Mouse (Mus musculus): ENCODE measurements at regions not wholly inside any gene's neighbourhood (a gene's known extent, or its start where the extent isn't known, plus 50 kb on each side); places are given as distances from the start of the nearest gene placed in this dataset.

GRCm38 (mm10) chr6:52098851-52099250 is 59.3 kb downstream of the Hoxa1 start:
- no peaks in the 10 kb centered on the region for H3K79me3 ChIP-seq (ENCODE audit: low read depth)
- TF ChIP-seq FOSL1 (IDR thresholded peaks at IDR 0.05; ENCODE audit: insufficient read depth, low read length, poor library complexity, severe bottlenecking), result no peak
- TF ChIP-seq CEBPB (IDR thresholded peaks at IDR 0.05; ENCODE audit: low read depth), result no peak
- no peak for TF ChIP-seq MYOD1 (IDR thresholded peaks at IDR 0.05; ENCODE audit: control insufficient read depth, insufficient read length, low read depth)
- TF ChIP-seq CTCF (IDR thresholded peaks at IDR 0.05; ENCODE audit: control insufficient read depth, insufficient read depth, insufficient read length), result no peak
- no peak for TF ChIP-seq USF1 (IDR thresholded peaks at IDR 0.05; ENCODE audit: low read depth)
- TF ChIP-seq MYOG (IDR thresholded peaks at IDR 0.05; ENCODE audit: control insufficient read depth, extremely low read depth, insufficient read length), result no peak
- TF ChIP-seq MAX (IDR thresholded peaks at IDR 0.05), result no peak
- no peaks in the 10 kb centered on the region for H3K79me2 ChIP-seq (ENCODE audit: control insufficient read depth, insufficient read depth)
- no peak overlapping the region for H3K4me3 ChIP-seq (ENCODE audit: insufficient read depth, poor library complexity, severe bottlenecking)
- no peaks in the 10 kb centered on the region for H3K36me3 ChIP-seq (ENCODE audit: control insufficient read depth, insufficient read depth)
- no peaks in the 10 kb centered on the region for H3K27me3 ChIP-seq (ENCODE audit: control insufficient read depth, insufficient read depth, insufficient read length)
- no peak overlapping the region for H3ac ChIP-seq (ENCODE audit: control insufficient read depth, insufficient read length, low read depth)

GRCm38 (mm10) chr6:52095575-52095974 is 62.5 kb downstream of the Hoxa1 start:
- Histone ChIP-seq H3K79me3 (ENCODE audit: low read depth) (no peaks in the 10 kb centered on the region), H3ac (ENCODE audit: control insufficient read depth, insufficient read length, low read depth) (no peak overlapping the region), H3K79me2 (ENCODE audit: control insufficient read depth, insufficient read depth) (no peaks in the 10 kb centered on the region), H3K36me3 (ENCODE audit: control insufficient read depth, insufficient read depth) (no peaks in the 10 kb centered on the region), H3K27me3 (ENCODE audit: control insufficient read depth, insufficient read depth, insufficient read length) (no peaks in the 10 kb centered on the region), H3K4me3 (ENCODE audit: insufficient read depth, poor library complexity, severe bottlenecking) (no peak overlapping the region)
- TF ChIP-seq CTCF (IDR thresholded peaks at IDR 0.05; ENCODE audit: control insufficient read depth, insufficient read depth, insufficient read length) (no peak), MYOD1 (IDR thresholded peaks at IDR 0.05; ENCODE audit: control insufficient read depth, insufficient read length, low read depth) (no peak), MAX (IDR thresholded peaks at IDR 0.05) (no peak), CEBPB (IDR thresholded peaks at IDR 0.05; ENCODE audit: low read depth) (no peak), FOSL1 (IDR thresholded peaks at IDR 0.05; ENCODE audit: insufficient read depth, low read length, poor library complexity, severe bottlenecking) (no peak), USF1 (IDR thresholded peaks at IDR 0.05; ENCODE audit: low read depth) (no peak), MYOG (IDR thresholded peaks at IDR 0.05; ENCODE audit: control insufficient read depth, extremely low read depth, insufficient read length) (no peak)

- no peaks in the 10 kb centered on the region for H3K27me3 ChIP-seq (ENCODE audit: control insufficient read depth, insufficient read depth, insufficient read length)
- H3K4me3 ChIP-seq (ENCODE audit: insufficient read depth, poor library complexity, severe bottlenecking), result no peak overlapping the region
- no peak overlapping the region for H3ac ChIP-seq (ENCODE audit: control insufficient read depth, insufficient read length, low read depth)
- no peaks in the 10 kb centered on the region for H3K79me3 ChIP-seq (ENCODE audit: low read depth)
- no peaks in the 10 kb centered on the region for H3K36me3 ChIP-seq (ENCODE audit: control insufficient read depth, insufficient read depth)
- TF ChIP-seq MYOG (IDR thresholded peaks at IDR 0.05; ENCODE audit: control insufficient read depth, extremely low read depth, insufficient read length) (no peak), MYOD1 (IDR thresholded peaks at IDR 0.05; ENCODE audit: control insufficient read depth, insufficient read length, low read depth) (no peak), CEBPB (IDR thresholded peaks at IDR 0.05; ENCODE audit: low read depth) (no peak), MAX (IDR thresholded peaks at IDR 0.05) (no peak), CTCF (IDR thresholded peaks at IDR 0.05; ENCODE audit: control insufficient read depth, insufficient read depth, insufficient read length) (no peak), FOSL1 (IDR thresholded peaks at IDR 0.05; ENCODE audit: insufficient read depth, low read length, poor library complexity, severe bottlenecking) (no peak), USF1 (IDR thresholded peaks at IDR 0.05; ENCODE audit: low read depth) (no peak)
- H3K79me2 ChIP-seq (ENCODE audit: control insufficient read depth, insufficient read depth), result no peaks in the 10 kb centered on the region
Observed at GRCm38 (mm10) chr6:52091445-52091844, 66.7 kb downstream of the Hoxa1 start.

- no peaks in the 10 kb centered on the region for H3K79me3 ChIP-seq (ENCODE audit: low read depth)
- H3K4me3 ChIP-seq (ENCODE audit: insufficient read depth, poor library complexity, severe bottlenecking), result no peak overlapping the region
- H3K79me2 ChIP-seq (ENCODE audit: control insufficient read depth, insufficient read depth), result no peaks in the 10 kb centered on the region
- no peak overlapping the region for H3ac ChIP-seq (ENCODE audit: control insufficient read depth, insufficient read length, low read depth)
- TF ChIP-seq MYOG (IDR thresholded peaks at IDR 0.05; ENCODE audit: control insufficient read depth, extremely low read depth, insufficient read length), result no peak
- TF ChIP-seq USF1 (IDR thresholded peaks at IDR 0.05; ENCODE audit: low read depth), result no peak
- no peak for TF ChIP-seq MAX (IDR thresholded peaks at IDR 0.05)
- TF ChIP-seq FOSL1 (IDR thresholded peaks at IDR 0.05; ENCODE audit: insufficient read depth, low read length, poor library complexity, severe bottlenecking), result no peak
- TF ChIP-seq MYOD1 (IDR thresholded peaks at IDR 0.05; ENCODE audit: control insufficient read depth, insufficient read length, low read depth), result no peak
- TF ChIP-seq CEBPB (IDR thresholded peaks at IDR 0.05; ENCODE audit: low read depth), result no peak
- no peak for TF ChIP-seq CTCF (IDR thresholded peaks at IDR 0.05; ENCODE audit: control insufficient read depth, insufficient read depth, insufficient read length)
- H3K27me3 ChIP-seq (ENCODE audit: control insufficient read depth, insufficient read depth, insufficient read length), result no peaks in the 10 kb centered on the region
- H3K36me3 ChIP-seq (ENCODE audit: control insufficient read depth, insufficient read depth), result no peaks in the 10 kb centered on the region
Observed at GRCm38 (mm10) chr6:52085932-52086643, 72.0 kb downstream of the Hoxa1 start.

DNA sequence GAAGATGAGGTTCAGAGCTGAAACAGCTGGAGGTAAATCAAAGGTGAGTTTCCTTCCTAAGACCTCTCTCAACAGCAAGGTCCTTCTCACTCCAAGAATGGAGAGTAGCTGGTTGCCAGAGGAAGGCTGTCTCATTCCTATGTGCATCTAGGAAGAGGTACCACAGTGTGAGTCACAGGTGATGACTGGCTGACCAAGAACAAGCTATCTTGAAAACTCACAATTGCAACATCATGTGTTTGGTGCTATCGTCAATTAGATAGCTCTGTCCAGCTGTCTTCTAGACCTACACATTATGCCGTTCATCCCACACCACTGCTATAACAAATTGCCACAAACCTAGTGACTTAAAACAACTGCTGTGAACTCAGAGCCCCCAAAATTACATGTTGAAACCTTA is 72.3 kb upstream of the Skap2 start:
- no peaks in the 10 kb centered on the region for H3K27me3 ChIP-seq (ENCODE audit: control insufficient read depth, insufficient read depth, insufficient read length)
- H3K79me3 ChIP-seq (ENCODE audit: low read depth), result no peaks in the 10 kb centered on the region
- H3K36me3 ChIP-seq (ENCODE audit: control insufficient read depth, insufficient read depth), result no peaks in the 10 kb centered on the region

More for the DNA sequence above, 72.3 kb upstream of the Skap2 start:
- Histone ChIP-seq H3K79me2 (ENCODE audit: control insufficient read depth, insufficient read depth) (no peaks in the 10 kb centered on the region), H3K4me3 (ENCODE audit: insufficient read depth, poor library complexity, severe bottlenecking) (no peak overlapping the region), H3ac (ENCODE audit: control insufficient read depth, insufficient read length, low read depth) (no peak overlapping the region)
- peak; percentile 81 for TF ChIP-seq CEBPB (IDR thresholded peaks at IDR 0.05; ENCODE audit: low read depth)
- no peak for TF ChIP-seq FOSL1 (IDR thresholded peaks at IDR 0.05; ENCODE audit: insufficient read depth, low read length, poor library complexity, severe bottlenecking)
- TF ChIP-seq MYOD1 (IDR thresholded peaks at IDR 0.05; ENCODE audit: control insufficient read depth, insufficient read length, low read depth), result peak; percentile 23
